Mouse (Mus musculus) hindbrain, embryonic 12.5 days (tissue): ENCODE data around the gene Serac1. TPM values are rescaled to one million over a fixed set of nuclear protein-coding genes. Genes with fewer than 3 reads are reported as not detected.

ENCODE experiments used
- ATAC-seq: fragments of 200-750 bp; cut with Nextera tagmentation; 2 replicates; pipeline ENCODE4 v1.8.0; 2017; ENCODE audit warnings: moderate TSS enrichment; ENCODE audit not compliant: low FRiP score
- H3K27ac ChIP-seq: fragments of 300-500 bp; sonication (generic); 2 replicates; pipeline ENCODE4 v1.5.1; 2016; ENCODE audit warnings: mild to moderate bottlenecking
- H3K27me3 ChIP-seq: fragments of 300-500 bp; sonication (generic); 2 replicates; pipeline ENCODE4 v1.6.1; 2016; ENCODE audit warnings: mild to moderate bottlenecking
- H3K36me3 ChIP-seq: fragments of 300-500 bp; sonication (generic); 2 replicates; pipeline ENCODE4 v1.6.1; 2016; ENCODE audit warnings: mild to moderate bottlenecking
- H3K4me1 ChIP-seq: fragments of 300-500 bp; sonication (generic); 2 replicates; pipeline ENCODE4 v1.6.1; 2016
- H3K4me2 ChIP-seq: fragments of 300-500 bp; sonication (generic); replicated peaks from 2 replicates; pipeline ENCODE4 v1.6.1; 2016; ENCODE audit warnings: mild to moderate bottlenecking
- H3K4me3 ChIP-seq: fragments of 300-500 bp; sonication (generic); 2 replicates; pipeline ENCODE4 v1.5.1; 2016; ENCODE audit warnings: mild to moderate bottlenecking
- H3K9ac ChIP-seq: fragments of 300-500 bp; sonication (generic); 2 replicates; pipeline ENCODE4 v1.6.1; 2016; ENCODE audit warnings: mild to moderate bottlenecking, moderate library complexity
- H3K9me3 ChIP-seq: fragments of 300-500 bp; sonication (generic); replicated peaks from 2 replicates; pipeline ENCODE4 v1.6.1; 2016; ENCODE audit warnings: mild to moderate bottlenecking
- WGBS: fragments of 180-500 bp; shearing (Covaris S2); methylation state at CpG from one replicate; pipeline ENCODE4 v1.1.7; 2016; 5-methylcytosine and 5-hydroxymethylcytosine counted together
- polyA plus RNA-seq: library from polyadenylated mRNA; unstranded; fragments of >200 nt; fragmentation: Nextera tagmentation; extraction: Ambion mirVana; gene quantifications from 2 replicates; pipeline ENCODE4 v1.2.1, GENCODE M21; 2016

The Serac1 gene
- polyA plus RNA-seq, 1 experiment from 2014 or later, result 12.8 TPM

- Histone ChIP-seq H3K4me2 (no peak overlapping the region), H3K27me3 (no peaks in the 10 kb centered on the region), H3K36me3 (no peaks in the 10 kb centered on the region), H3K27ac (no peak overlapping the region), H3K4me3 (no peak overlapping the region), H3K9ac (no peak overlapping the region), H3K9me3 (no peaks in the 10 kb centered on the region), H3K4me1 (peaks cover 5% of the 10 kb centered on the region; the same call in 1 of the 2 replicates)
- no peak for ATAC-seq
- WGBS, result 94% methylated on average over 8 of the region's 8 CpGs
These were observed 78.6 kb downstream of the Serac1 start for GRCm38 (mm10) chr17:6000864-6001319.

DNA sequence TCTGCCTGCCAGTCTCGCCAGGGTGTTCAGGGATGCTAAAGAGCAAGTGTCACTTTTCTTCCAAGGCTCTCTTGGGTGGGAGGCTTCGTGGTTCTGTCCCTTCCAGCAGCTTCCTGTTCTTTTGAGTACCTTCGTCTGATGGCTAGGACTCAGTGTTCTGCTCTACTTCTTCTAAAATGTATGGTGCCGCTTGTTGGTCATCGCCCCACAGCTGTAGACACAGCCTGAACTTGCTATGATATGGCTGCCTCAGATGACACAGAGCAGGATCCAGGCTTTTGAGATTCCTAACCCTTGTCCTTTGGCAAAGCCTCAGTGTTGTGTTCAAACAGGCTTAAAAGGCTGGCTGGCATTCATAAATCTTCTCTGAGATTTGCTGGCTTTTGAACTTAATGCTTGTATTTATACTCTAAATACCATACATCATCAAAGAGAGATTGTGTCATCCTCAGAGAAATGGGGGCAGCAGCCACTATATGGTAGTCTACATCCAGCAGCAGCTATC lies 80.5 kb downstream of the Serac1 start:
- Histone ChIP-seq H3K27ac (no peak overlapping the region), H3K4me2 (no peak overlapping the region), H3K9ac (no peak overlapping the region), H3K27me3 (no peaks in the 10 kb centered on the region), H3K9me3 (no peaks in the 10 kb centered on the region), H3K4me3 (no peak overlapping the region), H3K4me1 (no peaks in the 10 kb centered on the region), H3K36me3 (no peaks in the 10 kb centered on the region)
- WGBS, result 84% methylated on average over 5 of the region's 5 CpGs
- ATAC-seq, result no peak

- Histone ChIP-seq H3K27ac (no peak overlapping the region), H3K4me2 (no peak overlapping the region), H3K27me3 (no peaks in the 10 kb centered on the region), H3K4me3 (no peak overlapping the region), H3K9me3 (no peaks in the 10 kb centered on the region), H3K4me1 (no peaks in the 10 kb centered on the region), H3K9ac (no peak overlapping the region), H3K36me3 (no peaks in the 10 kb centered on the region)
- no peak for ATAC-seq
These were observed 81.4 kb downstream of the Serac1 start for GRCm38 (mm10) chr17:5998235-5998500.

DNA sequence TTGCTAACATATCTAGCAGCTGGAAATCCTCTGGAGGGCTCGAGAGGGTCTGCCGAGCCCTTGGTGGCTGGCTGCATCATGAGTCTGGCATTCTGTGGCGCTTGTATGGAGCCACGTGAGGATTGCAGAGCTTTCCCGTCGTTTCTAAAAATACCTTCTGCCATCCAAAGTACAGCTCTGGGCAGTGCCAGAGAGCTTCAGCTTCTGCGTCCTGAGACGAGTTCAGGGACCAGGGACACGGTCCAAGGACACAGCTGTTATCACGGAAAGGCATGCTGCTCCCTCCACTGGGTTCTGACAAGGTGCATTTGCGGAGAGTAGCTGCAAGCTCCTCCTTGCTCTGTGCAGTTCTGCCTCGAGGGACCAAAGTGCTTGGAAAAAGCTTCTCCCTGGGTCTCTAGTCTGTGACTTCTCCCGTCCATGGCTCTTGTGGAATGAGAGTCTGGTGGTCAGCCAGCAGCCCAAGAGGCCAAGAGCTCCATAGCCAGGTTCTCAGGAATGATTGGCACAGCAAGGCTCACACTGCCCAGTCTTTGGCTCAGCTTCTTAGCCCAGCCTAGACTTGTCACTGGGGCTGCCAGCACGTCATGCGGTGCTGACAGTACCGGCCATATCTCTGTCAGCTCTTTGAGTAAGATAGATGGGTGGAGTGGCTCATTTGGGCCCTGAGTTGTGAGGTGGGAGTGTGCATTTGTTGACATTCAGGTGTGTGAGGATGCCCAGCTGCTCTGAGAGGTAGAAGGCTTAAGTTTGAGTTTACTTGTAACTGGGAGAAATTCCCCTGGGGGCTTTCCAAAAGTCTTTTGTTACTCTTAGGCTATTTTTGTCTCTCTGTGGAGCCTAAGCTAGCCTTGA lies 81.9 kb downstream of the Serac1 start:
- no peak overlapping the region for H3K4me3 ChIP-seq
- H3K4me1 ChIP-seq, result no peaks in the 10 kb centered on the region
- no peak overlapping the region for H3K9ac ChIP-seq
- no peaks in the 10 kb centered on the region for H3K27me3 ChIP-seq
- H3K36me3 ChIP-seq, result no peaks in the 10 kb centered on the region
- no peak overlapping the region for H3K27ac ChIP-seq
- 80% methylated on average over 16 of the region's 16 CpGs for WGBS
- no peaks in the 10 kb centered on the region for H3K9me3 ChIP-seq
- ATAC-seq, result no peak
- no peak overlapping the region for H3K4me2 ChIP-seq

DNA sequence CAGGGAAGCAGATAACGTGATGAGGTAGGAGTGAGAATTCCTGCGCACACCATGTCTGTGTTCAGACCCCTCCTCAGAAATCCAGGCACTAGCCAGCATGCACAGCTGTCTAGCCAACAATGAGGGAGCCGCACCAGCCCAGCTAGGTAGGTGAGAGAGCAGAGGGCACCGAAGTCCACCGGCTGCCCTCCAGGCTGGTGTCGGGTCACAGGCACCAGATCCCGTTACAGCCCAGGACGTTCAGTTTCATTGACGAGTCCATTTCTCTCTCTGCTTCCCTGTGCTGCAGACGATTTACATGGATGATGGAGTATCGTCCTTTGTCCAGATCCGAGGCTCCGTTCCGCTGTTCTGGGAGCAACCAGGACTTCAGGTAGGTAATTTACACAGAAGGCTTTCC lies 83.0 kb downstream of the Serac1 start:
- 68% methylated on average over 14 of the region's 14 CpGs for WGBS
- no peaks in the 10 kb centered on the region for H3K36me3 ChIP-seq
- H3K4me3 ChIP-seq, result no peak overlapping the region
- H3K9me3 ChIP-seq, result no peaks in the 10 kb centered on the region
- ATAC-seq, result no peak
- H3K4me2 ChIP-seq, result no peak overlapping the region
- no peaks in the 10 kb centered on the region; the same call in 1 of the 2 replicates for H3K27me3 ChIP-seq
- H3K4me1 ChIP-seq, result no peaks in the 10 kb centered on the region
- H3K9ac ChIP-seq, result no peak overlapping the region
- H3K27ac ChIP-seq, result no peak overlapping the region

DNA sequence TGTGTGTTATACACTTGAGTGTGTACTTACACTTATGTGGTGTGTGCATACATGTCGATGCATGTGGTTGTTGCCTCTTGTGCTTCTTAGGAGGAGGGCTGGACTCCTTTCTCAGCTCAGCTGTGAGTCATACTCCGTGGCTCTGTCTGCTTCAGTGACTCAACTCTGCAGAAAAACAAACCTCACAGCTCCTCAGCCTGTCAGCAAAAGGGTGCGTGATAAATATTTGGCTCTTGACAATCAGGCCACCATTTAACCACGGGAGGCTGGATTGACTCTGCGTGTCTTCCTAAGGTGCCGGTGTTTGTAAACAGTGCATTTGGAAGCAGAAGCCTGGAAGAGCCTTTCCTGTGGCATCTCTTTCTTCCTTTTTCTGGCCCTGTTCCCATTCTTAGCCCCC lies 84.9 kb downstream of the Serac1 start:
- ATAC-seq, result no peak
- Histone ChIP-seq H3K4me1 (no peaks in the 10 kb centered on the region), H3K9ac (no peak overlapping the region), H3K4me2 (no peak overlapping the region), H3K36me3 (no peaks in the 10 kb centered on the region), H3K4me3 (no peak overlapping the region), H3K9me3 (no peaks in the 10 kb centered on the region), H3K27me3 (no peaks in the 10 kb centered on the region; the same call in 1 of the 2 replicates), H3K27ac (no peak overlapping the region)
- 78% methylated on average over 6 of the region's 6 CpGs for WGBS

- H3K9ac ChIP-seq, result no peak overlapping the region
- H3K27ac ChIP-seq, result no peak overlapping the region
- 82% methylated on average over 3 of the region's 3 CpGs for WGBS
- H3K4me1 ChIP-seq, result no peaks in the 10 kb centered on the region
- H3K4me2 ChIP-seq, result no peak overlapping the region
- H3K27me3 ChIP-seq, result no peaks in the 10 kb centered on the region; the same call in 1 of the 2 replicates
- no peak overlapping the region for H3K4me3 ChIP-seq
- no peak for ATAC-seq
- H3K9me3 ChIP-seq, result no peaks in the 10 kb centered on the region
- no peaks in the 10 kb centered on the region for H3K36me3 ChIP-seq
These were observed 85.8 kb downstream of the Serac1 start for GRCm38 (mm10) chr17:5993581-5994260.

- WGBS, result 75% methylated on average over 5 of the region's 5 CpGs
- Histone ChIP-seq H3K4me3 (no peak overlapping the region), H3K9me3 (no peaks in the 10 kb centered on the region), H3K36me3 (no peaks in the 10 kb centered on the region), H3K9ac (no peak overlapping the region), H3K27me3 (no peaks in the 10 kb centered on the region; the same call in 1 of the 2 replicates), H3K27ac (no peak overlapping the region), H3K4me1 (peaks cover 5% of the 10 kb centered on the region), H3K4me2 (no peak overlapping the region)
- no peak for ATAC-seq
These were observed 86.5 kb downstream of the Serac1 start for GRCm38 (mm10) chr17:5992866-5993580.

Other genes with a start within 250 kb of the Serac1 start
- gene Snx9, start 238.4 kb downstream of the Serac1 start, polyA plus RNA-seq, result 20.8 and 22.0 TPM in 2 replicates
- 1.9 TPM in 2 replicates for gene Synj2, start 138.5 kb downstream of the Serac1 start, polyA plus RNA-seq
- 155 and 160 TPM in 2 replicates for gene Gtf2h5, start within 50 bp of the Serac1 start, polyA plus RNA-seq
- gene Tulp4, start 26.7 kb upstream of the Serac1 start, polyA plus RNA-seq, result 132 and 142 TPM in 2 replicates
- 35.1 and 37.5 TPM in 2 replicates for gene Tmem181a, start 177.1 kb upstream of the Serac1 start, polyA plus RNA-seq
- gene Dynlt1a, start 237.8 kb upstream of the Serac1 start, polyA plus RNA-seq, result 35.5 and 39.7 TPM in 2 replicates